7 mouse cellular contexts compared by ENCODE assay signal in genomic region chr8:119394524-119395026, GRCm38 (mm10). TPM values are rescaled to one million over a fixed set of nuclear protein-coding genes. Genes with fewer than 3 reads are reported as not detected.
DNase-seq lines count a peak whose midpoint lies in the region; ATAC-seq lines count a peak whose summit lies in the region.

Mlycd (plus strand) TSS chr8:119394878.

- peak within 1 kb of the TSS; percentile 96 for H3K4me2 ChIP-seq in intestine, embryonic 15.5 days (replicated peaks)

- peak; percentile 87 to 88 for DNase-seq in adrenal gland, adult 18-20 months (ENCODE audit: low spot score in 2 of 2)
- DNase-seq in embryo, embryonic 11 days: peak; percentile 96
- DNase-seq in gastrocnemius, postnatal 25 days: peak; percentile 97
- DNase-seq in left cerebral cortex, postnatal 25 days (ENCODE audit: low spot score in 2 of 2): peak; percentile 92 to 95
- DNase-seq in midbrain, embryonic 10.5 days (ENCODE audit: low spot score): peak; percentile 94
- DNase-seq in right cerebral cortex, postnatal 4 days: peak; percentile 91

- no peaks in the 10 kb centered on the region for H3K9me3 ChIP-seq in intestine, embryonic 15.5 days
- no peaks in the 10 kb centered on the region for H3K9me3 ChIP-seq in midbrain, embryonic 10.5 days (replicated peaks)

- peak within 1 kb of the TSS; percentile 91 for H3K9ac ChIP-seq in intestine, embryonic 15.5 days

- 1% methylated on average over 44 of the region's 44 CpGs for WGBS in intestine, embryonic 15.5 days
- WGBS in midbrain, embryonic 10.5 days: 3% methylated on average over 44 of the region's 44 CpGs

- intact Hi-C loops in left cerebral cortex, postnatal 25 days (cut with DNase I): no loop called here

- H3K36me3 ChIP-seq in intestine, embryonic 15.5 days: no peaks in the 10 kb centered on the region
- no peaks in the 10 kb centered on the region; the same call in 1 of the 2 replicates for H3K36me3 ChIP-seq in midbrain, embryonic 10.5 days

- H3K4me3 ChIP-seq in intestine, embryonic 15.5 days (replicated peaks): peak within 1 kb of the TSS; percentile 86
- peak within 1 kb of the TSS; percentile 90 for H3K4me3 ChIP-seq in midbrain, embryonic 10.5 days

- H3K27ac ChIP-seq in intestine, embryonic 15.5 days: peak within 1 kb of the TSS; percentile 87
- H3K27ac ChIP-seq in midbrain, embryonic 10.5 days (replicated peaks): peak within 1 kb of the TSS; percentile 88

- peak; percentile 95 for ATAC-seq in intestine, embryonic 15.5 days

- H3K27me3 ChIP-seq in intestine, embryonic 15.5 days (replicated peaks): no peaks in the 10 kb centered on the region
- no peaks in the 10 kb centered on the region for H3K27me3 ChIP-seq in midbrain, embryonic 10.5 days (ENCODE audit: low read depth, poor library complexity, severe bottlenecking)

- peaks cover 11% of the 10 kb centered on the region; the same call in 1 of the 2 replicates for H3K4me1 ChIP-seq in intestine, embryonic 15.5 days (replicated peaks)
- peaks cover 28% of the 10 kb centered on the region for H3K4me1 ChIP-seq in midbrain, embryonic 10.5 days

RNA-seq across cellular contexts. Expression of gene Mlycd, which starts in this region (rescaled TPM):
- total RNA-seq in adrenal gland, adult 18-20 months (2021): 10 to 100 TPM; 51.7 to 57.8 TPM
- 10 to 100 TPM; 76.5 to 78.1 TPM for total RNA-seq in gastrocnemius, postnatal 25 days (2021)
- polyA plus RNA-seq in intestine, embryonic 15.5 days (2015; fragmentation: Nextera tagmentation; extraction: Ambion mirVana): 19.2 and 22.5 TPM in 2 replicates
- 10 to 100 TPM; 28.6 to 30.3 TPM for total RNA-seq in left cerebral cortex, postnatal 25 days (2021)
- polyA plus RNA-seq in midbrain, embryonic 10.5 days (2016; fragmentation: Nextera tagmentation; extraction: Ambion mirVana): 10.9 and 11.4 TPM in 2 replicates

Comparison
In these comparisons a context has a peak if more than half of its experiments do, and no peak if none do; other contexts are left out.
1. Peak in every context shown above with its lines: DNase-seq, ATAC-seq, H3K4me3 ChIP-seq and H3K27ac ChIP-seq.